Mouse (Mus musculus): ENCODE measurements around the gene Tmem108.

- no peak for TF ChIP-seq CTCF (IDR thresholded peaks at IDR 0.05; ENCODE audit: low read depth)
- TF ChIP-seq EP300 (IDR thresholded peaks at IDR 0.05; ENCODE audit: low read depth) = no peak
These were observed 115.9 kb downstream of the Tmem108 start for GRCm38 (mm10) chr9:103645724-103646123.

All from heart, postnatal 0 days (tissue).